Mouse (Mus musculus): ENCODE results near the gene Ackr3. TPM values are rescaled to one million over a fixed set of nuclear protein-coding genes. Genes with fewer than 3 reads are reported as not detected.

Gene Ackr3
- polyA plus RNA-seq, 1 experiment, result 128 TPM

- no peak for DNase-seq
- Histone ChIP-seq H3K4me3 (ENCODE audit: insufficient read depth, low read depth, low read length) (no peak overlapping the region), H3K27me3 (replicated peaks; ENCODE audit: control insufficient read depth, insufficient read depth, low read length) (no peaks in the 10 kb centered on the region), H3K36me3 (ENCODE audit: control insufficient read depth, insufficient read depth, low read length) (no peaks in the 10 kb centered on the region), H3K27ac (ENCODE audit: insufficient read depth, low read depth, low read length) (no peak overlapping the region), H3K4me1 (ENCODE audit: control insufficient read depth, insufficient read depth, low read length) (no peaks in the 10 kb centered on the region)
- no peak for TF ChIP-seq CTCF (conservative IDR thresholded peaks at IDR 0.05; ENCODE audit: insufficient read depth, insufficient read length, low read depth, low read length)
- no peak for TF ChIP-seq POLR2A (IDR thresholded peaks at IDR 0.05; ENCODE audit: low read depth, low read length)
- 81% methylated on average over 8 of the region's 8 CpGs for WGBS
Observed at GRCm38 (mm10) chr1:90174338-90174737, 29.4 kb upstream of the Ackr3 start.

DNA sequence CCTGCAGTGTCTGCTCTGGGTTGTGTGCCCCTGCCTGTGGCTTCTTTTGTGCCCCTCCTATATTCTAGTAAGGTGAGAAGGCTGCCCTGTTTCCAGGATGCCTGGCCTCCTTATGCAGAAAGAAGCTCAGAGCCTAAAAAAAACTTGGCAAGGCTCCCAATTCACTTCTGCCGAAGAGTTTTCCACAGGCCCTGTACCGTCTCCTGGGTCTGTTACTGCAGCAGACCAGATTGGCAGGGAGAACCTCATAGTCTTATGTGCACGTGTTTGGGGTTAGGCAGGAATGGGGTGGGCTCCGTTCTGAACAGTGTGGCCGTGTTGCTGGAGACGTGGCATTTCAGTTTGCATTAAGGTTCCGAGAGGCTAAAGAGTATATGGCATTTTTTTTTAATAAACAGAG is 27.6 kb upstream of the Ackr3 start:
- no peak for DNase-seq
- Histone ChIP-seq H3K27me3 (replicated peaks; ENCODE audit: control insufficient read depth, insufficient read depth, low read length) (no peaks in the 10 kb centered on the region), H3K4me3 (ENCODE audit: insufficient read depth, low read depth, low read length) (no peak overlapping the region), H3K4me1 (ENCODE audit: control insufficient read depth, insufficient read depth, low read length) (no peaks in the 10 kb centered on the region), H3K27ac (ENCODE audit: insufficient read depth, low read depth, low read length) (no peak overlapping the region), H3K36me3 (ENCODE audit: control insufficient read depth, insufficient read depth, low read length) (no peaks in the 10 kb centered on the region)
- 67% methylated on average over 7 of the region's 7 CpGs for WGBS
- TF ChIP-seq POLR2A (IDR thresholded peaks at IDR 0.05; ENCODE audit: low read depth, low read length), result no peak
- TF ChIP-seq CTCF (conservative IDR thresholded peaks at IDR 0.05; ENCODE audit: insufficient read depth, insufficient read length, low read depth, low read length), result no peak

GRCm38 (mm10) chr1:90177565-90177964 is 26.2 kb upstream of the Ackr3 start:
- TF ChIP-seq POLR2A (IDR thresholded peaks at IDR 0.05; ENCODE audit: low read depth, low read length) (no peak), CTCF (conservative IDR thresholded peaks at IDR 0.05; ENCODE audit: insufficient read depth, insufficient read length, low read depth, low read length) (no peak)
- H3K27ac ChIP-seq (ENCODE audit: insufficient read depth, low read depth, low read length), result no peak overlapping the region

GRCm38 (mm10) chr1:90177978-90178377 is 25.8 kb upstream of the Ackr3 start:
- Histone ChIP-seq H3K4me1 (ENCODE audit: control insufficient read depth, insufficient read depth, low read length) (no peaks in the 10 kb centered on the region), H3K27me3 (replicated peaks; ENCODE audit: control insufficient read depth, insufficient read depth, low read length) (no peaks in the 10 kb centered on the region), H3K27ac (ENCODE audit: insufficient read depth, low read depth, low read length) (no peak overlapping the region), H3K4me3 (ENCODE audit: insufficient read depth, low read depth, low read length) (no peak overlapping the region), H3K36me3 (ENCODE audit: control insufficient read depth, insufficient read depth, low read length) (no peaks in the 10 kb centered on the region)
- no peak for TF ChIP-seq CTCF (conservative IDR thresholded peaks at IDR 0.05; ENCODE audit: insufficient read depth, insufficient read length, low read depth, low read length)
- no peak for TF ChIP-seq POLR2A (IDR thresholded peaks at IDR 0.05; ENCODE audit: low read depth, low read length)
- WGBS, result 78% methylated on average over 5 of the region's 5 CpGs
- no peak for DNase-seq

More at GRCm38 (mm10) chr1:90177565-90177964, 26.2 kb upstream of the Ackr3 start:
- no peaks in the 10 kb centered on the region for H3K27me3 ChIP-seq (replicated peaks; ENCODE audit: control insufficient read depth, insufficient read depth, low read length)
- H3K4me3 ChIP-seq (ENCODE audit: insufficient read depth, low read depth, low read length), result no peak overlapping the region
- H3K36me3 ChIP-seq (ENCODE audit: control insufficient read depth, insufficient read depth, low read length), result no peaks in the 10 kb centered on the region
- H3K4me1 ChIP-seq (ENCODE audit: control insufficient read depth, insufficient read depth, low read length), result no peaks in the 10 kb centered on the region
- DNase-seq, result no peak

GRCm38 (mm10) chr1:90180479-90180878 is 23.3 kb upstream of the Ackr3 start:
- DNase-seq, result no peak
- WGBS, result 80% methylated on average over 7 of the region's 7 CpGs
- H3K27me3 ChIP-seq (replicated peaks; ENCODE audit: control insufficient read depth, insufficient read depth, low read length), result no peaks in the 10 kb centered on the region
- H3K4me3 ChIP-seq (ENCODE audit: insufficient read depth, low read depth, low read length), result no peak overlapping the region
- no peaks in the 10 kb centered on the region for H3K4me1 ChIP-seq (ENCODE audit: control insufficient read depth, insufficient read depth, low read length)
- no peak for TF ChIP-seq CTCF (conservative IDR thresholded peaks at IDR 0.05; ENCODE audit: insufficient read depth, insufficient read length, low read depth, low read length)
- TF ChIP-seq POLR2A (IDR thresholded peaks at IDR 0.05; ENCODE audit: low read depth, low read length), result no peak
- no peak overlapping the region for H3K27ac ChIP-seq (ENCODE audit: insufficient read depth, low read depth, low read length)
- H3K36me3 ChIP-seq (ENCODE audit: control insufficient read depth, insufficient read depth, low read length), result no peaks in the 10 kb centered on the region

- DNase-seq, result no peak
- Histone ChIP-seq H3K27me3 (replicated peaks; ENCODE audit: control insufficient read depth, insufficient read depth, low read length) (no peaks in the 10 kb centered on the region), H3K36me3 (ENCODE audit: control insufficient read depth, insufficient read depth, low read length) (no peaks in the 10 kb centered on the region), H3K4me3 (ENCODE audit: insufficient read depth, low read depth, low read length) (no peak overlapping the region), H3K27ac (ENCODE audit: insufficient read depth, low read depth, low read length) (no peak overlapping the region), H3K4me1 (ENCODE audit: control insufficient read depth, insufficient read depth, low read length) (no peaks in the 10 kb centered on the region)
- no peak for TF ChIP-seq CTCF (conservative IDR thresholded peaks at IDR 0.05; ENCODE audit: insufficient read depth, insufficient read length, low read depth, low read length)
- no peak for TF ChIP-seq POLR2A (IDR thresholded peaks at IDR 0.05; ENCODE audit: low read depth, low read length)
- WGBS, result 70% methylated on average over 12 of the region's 12 CpGs
Observed at GRCm38 (mm10) chr1:90180966-90181699, 22.6 kb upstream of the Ackr3 start.

GRCm38 (mm10) chr1:90182521-90182920 is 21.3 kb upstream of the Ackr3 start:
- Histone ChIP-seq H3K27ac (ENCODE audit: insufficient read depth, low read depth, low read length) (no peak overlapping the region), H3K4me1 (ENCODE audit: control insufficient read depth, insufficient read depth, low read length) (no peaks in the 10 kb centered on the region), H3K36me3 (ENCODE audit: control insufficient read depth, insufficient read depth, low read length) (no peaks in the 10 kb centered on the region), H3K27me3 (replicated peaks; ENCODE audit: control insufficient read depth, insufficient read depth, low read length) (no peaks in the 10 kb centered on the region), H3K4me3 (ENCODE audit: insufficient read depth, low read depth, low read length) (no peak overlapping the region)
- WGBS, result 72% methylated on average over 5 of the region's 5 CpGs
- no peak for DNase-seq
- TF ChIP-seq POLR2A (IDR thresholded peaks at IDR 0.05; ENCODE audit: low read depth, low read length), result no peak
- TF ChIP-seq CTCF (conservative IDR thresholded peaks at IDR 0.05; ENCODE audit: insufficient read depth, insufficient read length, low read depth, low read length), result no peak
